Mouse (Mus musculus) kidney, embryonic 16.5 days (tissue): ENCODE data around the gene Irgc1. TPM values are rescaled to one million over a fixed set of nuclear protein-coding genes. Genes with fewer than 3 reads are reported as not detected.

Source experiments
- ATAC-seq: fragments of 200-750 bp; cut with Nextera tagmentation; 2 replicates; pipeline ENCODE4 v1.8.0; 2017; ENCODE audit warnings: moderate TSS enrichment; ENCODE audit not compliant: low FRiP score, low TSS enrichment
- H3K27ac ChIP-seq: fragments of 300-500 bp; sonication (generic); 2 replicates; pipeline ENCODE4 v1.5.1; 2014; ENCODE audit warnings: low read length
- H3K27me3 ChIP-seq: fragments of 300-500 bp; sonication (generic); 2 replicates; pipeline ENCODE4 v1.6.1; 2014; ENCODE audit warnings: low read length, control low read depth, mixed read lengths; ENCODE audit not compliant: insufficient read depth
- H3K36me3 ChIP-seq: fragments of 300-500 bp; sonication (generic); 2 replicates; pipeline ENCODE4 v1.6.1; 2014; ENCODE audit warnings: low read length, control low read depth, mixed read lengths; ENCODE audit not compliant: insufficient read depth
- H3K4me1 ChIP-seq: fragments of 300-500 bp; sonication (generic); 2 replicates; pipeline ENCODE4 v1.6.1; 2014; ENCODE audit warnings: low read length, control low read depth, mixed read lengths; ENCODE audit not compliant: insufficient read depth
- H3K4me2 ChIP-seq: fragments of 300-500 bp; sonication (generic); replicated peaks from 2 replicates; pipeline ENCODE4 v1.6.1; 2014; ENCODE audit warnings: low read depth, low read length
- H3K4me3 ChIP-seq: fragments of 300-500 bp; sonication (generic); 2 replicates; pipeline ENCODE4 v1.5.1; 2014; ENCODE audit warnings: mild to moderate bottlenecking, low read length
- H3K9ac ChIP-seq: fragments of 300-500 bp; sonication (generic); replicated peaks from 2 replicates; pipeline ENCODE4 v1.6.1; 2014; ENCODE audit warnings: low read length
- H3K9me3 ChIP-seq: fragments of 300-500 bp; sonication (generic); 2 replicates; pipeline ENCODE4 v1.6.1; 2016; ENCODE audit warnings: low read length, control low read depth
- WGBS: fragments of 180-500 bp; shearing (Covaris S2); extraction: QIAGEN DNeasy Blood & Tissue Kit; methylation state at CpG from one replicate; pipeline ENCODE4 v1.1.7; 2014; 5-methylcytosine and 5-hydroxymethylcytosine counted together
- polyA plus RNA-seq: library from polyadenylated mRNA; unstranded; fragments of >200 nt; fragmentation: Nextera tagmentation; extraction: Ambion mirVana; gene quantifications from 2 replicates; pipeline ENCODE4 v1.2.1, GENCODE M21; 2015

Irgc1 gene
- polyA plus RNA-seq, 1 experiment from 2014 or later = not detected

DNA sequence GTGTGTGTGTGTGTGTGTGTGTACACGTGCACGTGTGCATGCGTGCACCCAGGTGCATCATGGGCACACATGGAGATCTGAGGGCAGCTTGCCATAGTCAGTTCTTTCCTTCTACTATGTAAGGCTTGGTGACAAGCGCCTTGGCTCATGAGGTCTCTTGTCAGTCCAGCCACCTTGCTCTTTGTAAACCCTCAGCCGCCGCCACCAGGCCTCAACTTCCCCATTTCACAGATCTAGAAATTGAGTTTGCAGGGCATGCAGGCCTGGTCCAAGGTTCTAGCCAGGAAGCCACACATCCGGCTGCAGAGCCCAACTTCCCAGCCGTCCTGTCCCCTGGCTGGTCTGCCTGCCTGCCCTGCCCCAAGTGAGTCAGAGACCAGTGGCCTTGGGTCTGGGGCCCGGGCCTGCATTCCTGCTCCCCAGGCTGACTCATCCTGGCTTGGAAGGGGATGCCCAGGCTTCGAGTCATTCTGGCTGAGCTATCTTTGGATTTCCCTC, 65.0 kb downstream of the Irgc1 start:
- 82% methylated on average over 10 of the region's 10 CpGs for WGBS
- Histone ChIP-seq H3K27ac (no peak overlapping the region), H3K9me3 (no peaks in the 10 kb centered on the region), H3K9ac (no peak overlapping the region), H3K4me3 (no peak overlapping the region), H3K36me3 (no peaks in the 10 kb centered on the region), H3K4me2 (no peak overlapping the region), H3K27me3 (no peaks in the 10 kb centered on the region), H3K4me1 (peaks cover 29% of the 10 kb centered on the region)
- ATAC-seq = no peak

DNA sequence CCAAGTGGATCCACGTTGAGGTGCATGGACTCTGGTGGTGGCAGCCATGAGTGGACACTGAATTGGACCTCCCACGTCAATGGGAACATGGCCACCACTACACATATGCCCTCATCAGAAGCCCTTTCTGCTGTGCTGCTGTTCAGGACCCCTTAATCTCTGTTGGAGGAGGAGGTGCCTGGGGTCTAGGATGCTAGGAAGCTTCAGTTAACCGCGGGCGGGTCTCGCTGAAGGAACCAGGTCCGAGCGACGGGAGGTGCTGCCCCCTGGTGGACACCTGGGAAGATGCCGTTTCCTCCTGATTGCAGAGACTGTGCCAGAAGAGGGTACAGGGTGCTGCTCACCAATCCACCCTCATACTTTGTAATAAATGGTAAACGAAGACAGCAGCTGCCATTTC, 67.3 kb downstream of the Irgc1 start:
- ATAC-seq = no peak
- no peak overlapping the region for H3K9ac ChIP-seq
- no peaks in the 10 kb centered on the region for H3K36me3 ChIP-seq
- no peaks in the 10 kb centered on the region for H3K9me3 ChIP-seq
- H3K4me1 ChIP-seq = peaks cover 14% of the 10 kb centered on the region
- peak overlapping the region; percentile 30; the same call in 1 of the 2 replicates for H3K4me2 ChIP-seq
- no peaks in the 10 kb centered on the region for H3K27me3 ChIP-seq
- no peak overlapping the region for H3K27ac ChIP-seq
- no peak overlapping the region for H3K4me3 ChIP-seq
- 6% methylated on average over 11 of the region's 11 CpGs for WGBS

DNA sequence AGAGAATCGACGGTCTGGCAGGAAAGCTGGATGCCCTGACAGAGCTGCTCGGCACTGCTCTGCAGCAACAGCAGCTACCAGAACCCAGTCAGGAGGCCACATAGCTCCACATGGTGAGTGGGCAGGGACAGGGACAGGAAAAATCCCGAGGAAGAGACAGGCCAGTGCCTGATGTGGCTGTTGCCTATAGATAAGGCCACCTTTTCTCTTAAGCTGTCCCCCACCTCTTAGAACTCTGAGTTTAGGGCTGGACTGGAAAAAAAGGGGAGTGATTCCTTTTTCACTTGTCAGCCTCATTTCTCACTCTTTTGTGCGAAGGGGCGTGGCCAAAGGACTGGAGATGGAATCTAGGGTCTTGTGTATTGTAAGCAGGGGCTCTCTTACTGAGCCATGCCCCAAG, 68.0 kb downstream of the Irgc1 start:
- ATAC-seq = no peak
- no peaks in the 10 kb centered on the region for H3K27me3 ChIP-seq
- no peaks in the 10 kb centered on the region for H3K36me3 ChIP-seq
- no peak overlapping the region for H3K4me3 ChIP-seq
- peaks cover 8% of the 10 kb centered on the region for H3K4me1 ChIP-seq
- no peak overlapping the region for H3K9ac ChIP-seq
- H3K27ac ChIP-seq = no peak overlapping the region
- WGBS = 49% methylated on average over 6 of the region's 6 CpGs
- no peaks in the 10 kb centered on the region for H3K9me3 ChIP-seq
- no peak overlapping the region for H3K4me2 ChIP-seq

DNA sequence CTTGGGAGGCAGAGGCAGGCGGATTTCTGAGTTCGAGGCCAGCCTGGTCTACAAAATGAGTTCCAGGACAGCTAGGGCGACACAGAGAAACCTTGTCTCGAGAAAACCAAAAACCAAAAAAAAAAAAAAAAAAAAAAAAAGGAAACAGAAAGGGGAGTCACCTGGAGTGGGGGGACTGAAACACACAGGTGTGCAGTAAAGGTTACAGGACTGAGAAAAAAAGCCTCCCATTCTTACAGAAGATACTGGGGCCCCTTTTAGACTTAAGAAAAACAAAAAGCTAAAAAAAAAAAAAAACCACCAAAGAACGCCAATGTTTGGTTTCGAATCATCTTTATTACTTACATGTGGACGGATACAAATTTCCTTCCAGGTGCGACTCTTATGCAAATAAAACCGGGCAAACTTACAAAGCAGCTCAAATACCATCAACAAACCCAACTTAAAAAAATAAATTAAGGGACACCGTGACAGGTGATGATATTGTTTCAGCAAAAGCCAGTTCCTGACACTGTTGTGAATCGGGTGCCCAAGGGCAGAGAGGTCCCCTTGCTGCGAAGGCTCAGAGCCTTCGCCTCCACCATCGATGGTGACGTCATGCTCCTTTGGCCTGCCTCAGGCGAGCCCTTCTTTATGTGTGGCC, 69.2 kb downstream of the Irgc1 start:
- no peaks in the 10 kb centered on the region for H3K9me3 ChIP-seq
- peaks cover 7% of the 10 kb centered on the region for H3K4me1 ChIP-seq
- H3K9ac ChIP-seq = no peak overlapping the region
- no peak for ATAC-seq
- no peak overlapping the region for H3K4me2 ChIP-seq
- H3K36me3 ChIP-seq = no peaks in the 10 kb centered on the region
- 81% methylated on average over 16 of the region's 16 CpGs for WGBS
- no peak overlapping the region for H3K4me3 ChIP-seq
- no peak overlapping the region for H3K27ac ChIP-seq
- H3K27me3 ChIP-seq = no peaks in the 10 kb centered on the region

Other genes starting within 250 kb of the Irgc1 start
- 11.8 and 13.1 TPM in 2 replicates for gene Zfp111, start 240.9 kb downstream of the Irgc1 start, polyA plus RNA-seq
- 6.3 and 6.9 TPM in 2 replicates for gene Zfp109, start 214.7 kb downstream of the Irgc1 start, polyA plus RNA-seq
- gene Zfp108, start 197.5 kb downstream of the Irgc1 start, polyA plus RNA-seq = 4.4 and 4.9 TPM in 2 replicates
- gene Zfp93, start 181.9 kb downstream of the Irgc1 start, polyA plus RNA-seq = 12.1 and 14.1 TPM in 2 replicates
- 43.5 and 44.0 TPM in 2 replicates for gene Zfp61, start 151.1 kb downstream of the Irgc1 start, polyA plus RNA-seq
- gene Zfp94, start 135.6 kb downstream of the Irgc1 start, polyA plus RNA-seq = 12.8 and 13.9 TPM in 2 replicates
- gene Tescl, start 118.4 kb downstream of the Irgc1 start, polyA plus RNA-seq = 0.19 and 0.42 TPM in 2 replicates
- not detected in 2 replicates for gene Lypd5, start 103.1 kb downstream of the Irgc1 start, polyA plus RNA-seq
- gene Kcnn4, start 82.0 kb downstream of the Irgc1 start, polyA plus RNA-seq = 4.4 and 4.9 TPM in 2 replicates
- gene Smg9, start 52.7 kb downstream of the Irgc1 start, polyA plus RNA-seq = 28.3 and 31.9 TPM in 2 replicates
- 16.3 and 18.5 TPM in 2 replicates for gene Plaur, start 10.2 kb upstream of the Irgc1 start, polyA plus RNA-seq
- gene Cadm4, start 29.7 kb upstream of the Irgc1 start, polyA plus RNA-seq = 4.3 and 6.6 TPM in 2 replicates
- gene Zfp428, start 54.7 kb upstream of the Irgc1 start, polyA plus RNA-seq = 60.5 and 67.6 TPM in 2 replicates
- 0.42 and 0.80 TPM in 2 replicates for gene AC161166.1, start 60.2 kb upstream of the Irgc1 start, polyA plus RNA-seq
- gene Irgq, start 78.4 kb upstream of the Irgc1 start, polyA plus RNA-seq = 7.2 and 7.8 TPM in 2 replicates
- gene Pinlyp, start 93.8 kb upstream of the Irgc1 start, polyA plus RNA-seq = 0.64 and 1.0 TPM in 2 replicates
- gene Xrcc1, start 94.0 kb upstream of the Irgc1 start, polyA plus RNA-seq = 159 and 164 TPM in 2 replicates
- 53.0 and 55.2 TPM in 2 replicates for gene Ethe1, start 135.2 kb upstream of the Irgc1 start, polyA plus RNA-seq
- 3.8 and 3.9 TPM in 2 replicates for gene Zfp575, start 135.3 kb upstream of the Irgc1 start, polyA plus RNA-seq
- 0.14 and 0.22 TPM in 2 replicates for gene Phldb3, start 158.5 kb upstream of the Irgc1 start, polyA plus RNA-seq
- 0.75 and 1.0 TPM in 2 replicates for gene Lypd3, start 184.3 kb upstream of the Irgc1 start, polyA plus RNA-seq
- 0.20 TPM in 1 of 2 replicates, not detected in the other for gene Tex101, start 224.4 kb upstream of the Irgc1 start, polyA plus RNA-seq